Mouse (Mus musculus): ENCODE measurements around the gene Gm45716.

GRCm38 (mm10) chr11:90276150-90276549, 88.7 kb downstream of the Gm45716 start:
- no peak for TF ChIP-seq CTCF (IDR thresholded peaks at IDR 0.05; ENCODE audit: low read depth)
- TF ChIP-seq EP300 (IDR thresholded peaks at IDR 0.05; ENCODE audit: low read depth): no peak
